Mouse (Mus musculus) megakaryocyte, embryonic 14.5 days (primary cell): ENCODE results near the gene Mroh8. TPM values are rescaled to one million over a fixed set of nuclear protein-coding genes. Genes with fewer than 3 reads are reported as not detected.

ENCODE experiments used
- H3K27me3 ChIP-seq: replicated peaks from 2 replicates; pipeline ENCODE3; 2012; ENCODE audit warnings: inconsistent platforms
- H3K36me3 ChIP-seq: replicated peaks from 2 replicates; pipeline ENCODE3; 2012; ENCODE audit warnings: low read length, inconsistent platforms, mixed read lengths
- H3K4me1 ChIP-seq: 2 replicates; pipeline ENCODE4 v1.6.1; 2012; ENCODE audit warnings: inconsistent platforms
- H3K4me3 ChIP-seq: replicated peaks from 2 replicates; pipeline ENCODE3; 2012; ENCODE audit warnings: moderate library complexity, mild to moderate bottlenecking, inconsistent platforms
- H3K9me3 ChIP-seq: 2 replicates; pipeline ENCODE4 v1.6.1; 2012; ENCODE audit warnings: inconsistent platforms
- FLI1 ChIP-seq: IDR thresholded peaks from 2 replicates; pipeline ENCODE4 v1.6.1; 2012; ENCODE audit warnings: low read length, inconsistent platforms, mixed read lengths
- GATA1 ChIP-seq: IDR thresholded peaks from 3 replicates; pipeline ENCODE4 v1.6.1; 2012; ENCODE audit warnings: mixed read lengths, low read length, inconsistent platforms, borderline replicate concordance
- polyA plus RNA-seq: library from polyadenylated mRNA; stranded (reverse); fragments of >175 nt; gene quantifications from 2 replicates; pipeline ENCODE4 v1.2.3, GENCODE M21; 2012; ENCODE audit warnings: low replicate concordance; ENCODE audit not compliant: insufficient read depth

Mroh8 gene
- polyA plus RNA-seq, 1 experiment: not detected

DNA sequence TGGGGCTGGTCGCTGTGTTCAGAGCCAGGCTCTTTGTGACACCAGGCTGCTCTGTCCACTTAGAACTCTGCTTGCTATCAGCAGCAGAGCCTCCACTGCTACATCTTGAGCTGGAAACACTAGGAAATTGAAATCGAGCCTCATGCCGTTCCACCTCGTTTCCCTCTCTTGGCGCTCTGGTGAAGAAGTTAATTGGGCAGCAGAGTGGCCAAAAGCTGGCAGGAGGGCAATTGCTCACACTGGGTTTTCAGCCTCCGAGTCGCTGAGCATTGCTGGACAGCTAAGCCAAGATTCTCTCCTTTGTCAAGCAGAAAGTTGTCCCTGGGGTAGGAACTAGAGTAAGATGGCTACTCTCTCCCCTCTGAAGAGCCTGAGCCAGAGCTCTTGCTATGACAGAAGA lies 35.0 kb upstream of the Mroh8 start:
- Histone ChIP-seq H3K27me3 (no peaks in the 10 kb centered on the region), H3K4me3 (no peak overlapping the region), H3K36me3 (peaks cover 97% of the 10 kb centered on the region), H3K9me3 (no peaks in the 10 kb centered on the region), H3K4me1 (peaks cover 17% of the 10 kb centered on the region)
- TF ChIP-seq GATA1 (no peak), FLI1 (no peak)

DNA sequence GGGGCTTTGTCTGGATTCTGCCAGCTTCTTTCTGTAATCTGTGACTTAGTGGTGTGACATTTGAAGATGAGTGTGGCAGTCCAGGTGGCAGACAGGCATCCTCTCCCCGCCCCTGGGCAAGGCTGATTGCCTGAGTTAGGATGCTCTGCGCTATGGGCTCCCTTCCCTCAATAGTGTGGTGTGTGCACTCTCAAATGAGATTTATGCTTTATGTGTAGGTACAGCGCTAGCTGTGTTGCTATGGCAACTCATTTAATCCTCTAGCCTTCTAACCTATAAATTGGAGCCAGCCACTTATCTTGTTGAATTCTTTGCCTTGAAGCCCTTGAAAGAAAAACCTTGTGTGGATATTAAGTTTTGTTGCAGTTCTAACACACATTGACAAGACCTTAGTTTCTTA lies 34.4 kb upstream of the Mroh8 start:
- peaks cover 17% of the 10 kb centered on the region for H3K4me1 ChIP-seq
- no peak for TF ChIP-seq FLI1
- peaks cover 99% of the 10 kb centered on the region for H3K36me3 ChIP-seq
- H3K9me3 ChIP-seq: no peaks in the 10 kb centered on the region
- H3K27me3 ChIP-seq: no peaks in the 10 kb centered on the region
- no peak overlapping the region for H3K4me3 ChIP-seq

DNA sequence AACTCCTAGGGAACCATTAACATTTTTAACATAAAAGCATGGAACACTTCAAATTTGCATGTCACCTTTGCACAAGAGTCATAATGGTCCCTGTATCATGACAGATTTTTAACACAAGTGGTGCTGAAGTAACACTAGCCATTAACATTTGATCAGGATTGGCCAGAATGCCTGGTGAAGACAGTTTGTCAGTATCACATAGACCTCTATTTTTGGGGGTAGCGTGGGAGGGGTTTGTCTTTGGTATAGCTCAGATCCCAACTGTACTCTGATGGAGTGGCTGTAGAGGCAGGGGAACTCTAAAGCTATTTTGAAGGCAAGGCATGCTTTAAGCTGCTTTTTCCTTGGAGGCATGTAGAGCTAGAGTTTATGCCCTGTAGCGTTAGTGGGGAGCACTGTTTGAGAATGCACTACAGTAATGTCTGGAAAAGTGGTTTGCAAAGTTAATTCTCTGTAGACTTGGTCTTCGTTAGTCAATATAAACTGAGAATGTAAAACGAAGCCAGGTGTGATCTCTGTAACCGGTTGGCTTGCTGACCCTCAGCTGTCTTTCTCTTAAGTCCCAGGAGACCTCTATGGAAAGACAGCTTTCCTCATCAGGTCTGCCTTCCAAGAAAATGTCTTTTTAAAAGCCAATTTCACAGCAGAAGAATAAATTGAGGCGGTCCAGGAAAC lies 31.8 kb upstream of the Mroh8 start:
- no peaks in the 10 kb centered on the region for H3K9me3 ChIP-seq
- no peaks in the 10 kb centered on the region for H3K27me3 ChIP-seq
- no peak for TF ChIP-seq FLI1
- TF ChIP-seq GATA1: no peak
- H3K4me1 ChIP-seq: peaks cover 10% of the 10 kb centered on the region
- H3K4me3 ChIP-seq: no peak overlapping the region
- H3K36me3 ChIP-seq: peaks cover 99% of the 10 kb centered on the region

DNA sequence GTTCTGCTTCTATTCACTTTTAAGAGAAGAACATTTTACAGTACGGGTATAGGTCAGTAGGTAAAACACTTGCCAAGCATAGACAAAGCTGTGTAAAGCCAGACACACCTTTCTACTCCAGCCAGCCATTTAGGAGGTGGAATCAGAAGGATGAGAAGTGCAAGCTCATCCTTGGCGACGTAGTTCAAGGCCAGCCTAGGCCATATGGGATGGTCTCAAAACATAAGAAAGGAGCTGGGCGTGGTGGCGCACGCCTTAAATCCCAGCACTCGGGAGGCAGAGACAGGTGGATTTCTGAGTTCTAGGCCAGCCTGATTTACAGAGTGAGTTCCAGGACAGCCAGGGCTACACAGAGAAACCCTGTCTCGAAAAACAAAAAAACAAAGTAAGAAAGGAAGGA lies 30.3 kb upstream of the Mroh8 start:
- Histone ChIP-seq H3K4me3 (no peak overlapping the region), H3K36me3 (peaks cover 99% of the 10 kb centered on the region), H3K4me1 (peaks cover 19% of the 10 kb centered on the region), H3K27me3 (no peaks in the 10 kb centered on the region), H3K9me3 (no peaks in the 10 kb centered on the region)
- TF ChIP-seq GATA1 (no peak), FLI1 (no peak)

DNA sequence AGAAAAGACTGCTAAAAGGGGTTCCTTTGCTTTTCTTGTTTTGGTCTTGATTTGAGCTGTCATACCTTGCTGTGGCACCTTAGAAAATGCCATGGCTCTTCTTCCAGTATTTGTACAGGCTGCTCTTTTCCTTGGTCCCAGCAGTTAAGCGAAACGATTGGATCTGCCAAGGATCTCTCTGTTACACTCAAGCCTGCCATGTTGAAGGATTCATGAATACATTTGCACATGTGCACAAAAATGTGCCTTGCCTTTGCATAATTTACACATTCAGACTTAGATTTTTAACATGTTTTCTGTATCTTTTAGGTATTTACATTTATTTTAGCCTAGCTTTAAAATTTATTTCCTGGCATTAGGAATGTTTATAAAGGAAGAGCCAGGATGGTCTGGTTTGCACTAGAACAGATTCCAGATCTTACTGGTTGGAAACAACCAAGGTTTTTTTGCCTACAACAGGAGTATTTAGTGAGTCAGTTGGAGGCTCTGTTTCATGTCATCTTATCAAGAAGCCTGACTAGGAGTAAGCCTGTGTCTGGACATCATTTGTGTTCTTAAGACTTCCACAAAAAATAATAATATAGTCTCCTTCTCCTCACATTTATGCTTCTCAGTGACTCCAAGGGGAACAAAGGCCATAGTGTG lies 29.0 kb upstream of the Mroh8 start:
- Histone ChIP-seq H3K4me3 (no peak overlapping the region), H3K36me3 (peaks cover 99% of the 10 kb centered on the region), H3K9me3 (no peaks in the 10 kb centered on the region), H3K27me3 (no peaks in the 10 kb centered on the region), H3K4me1 (peaks cover 21% of the 10 kb centered on the region)
- no peak for TF ChIP-seq FLI1
- TF ChIP-seq GATA1: no peak

DNA sequence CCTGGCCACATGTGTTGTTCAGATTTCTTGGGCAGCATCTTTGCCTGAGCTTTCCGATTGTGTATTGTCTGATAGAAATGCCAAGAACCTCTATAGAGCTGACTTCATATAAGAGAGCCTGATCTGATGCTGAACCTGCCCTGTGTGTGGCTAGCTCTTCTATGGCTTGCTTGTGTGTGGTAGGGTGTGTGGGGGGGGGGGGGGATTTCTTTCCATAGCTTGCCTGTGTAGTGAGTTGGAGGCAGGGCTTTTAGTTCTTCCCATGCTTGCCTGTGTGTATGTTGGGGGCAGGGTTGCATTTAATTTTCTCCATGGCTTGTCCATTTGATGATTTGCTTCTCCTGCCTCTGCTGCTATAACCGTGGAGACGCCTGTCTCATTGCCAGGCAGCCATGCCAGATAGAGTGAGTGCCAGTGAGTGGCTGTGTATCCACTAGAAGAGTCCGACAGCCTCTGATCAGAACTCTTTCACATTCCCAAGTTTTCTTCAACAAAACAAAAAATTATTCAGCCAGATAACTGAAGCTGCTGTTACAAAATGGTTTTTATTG lies 28.4 kb upstream of the Mroh8 start:
- Histone ChIP-seq H3K9me3 (no peaks in the 10 kb centered on the region), H3K4me3 (no peak overlapping the region), H3K4me1 (peaks cover 24% of the 10 kb centered on the region), H3K36me3 (peaks cover 99% of the 10 kb centered on the region), H3K27me3 (no peaks in the 10 kb centered on the region)
- TF ChIP-seq FLI1 (no peak), GATA1 (no peak)

DNA sequence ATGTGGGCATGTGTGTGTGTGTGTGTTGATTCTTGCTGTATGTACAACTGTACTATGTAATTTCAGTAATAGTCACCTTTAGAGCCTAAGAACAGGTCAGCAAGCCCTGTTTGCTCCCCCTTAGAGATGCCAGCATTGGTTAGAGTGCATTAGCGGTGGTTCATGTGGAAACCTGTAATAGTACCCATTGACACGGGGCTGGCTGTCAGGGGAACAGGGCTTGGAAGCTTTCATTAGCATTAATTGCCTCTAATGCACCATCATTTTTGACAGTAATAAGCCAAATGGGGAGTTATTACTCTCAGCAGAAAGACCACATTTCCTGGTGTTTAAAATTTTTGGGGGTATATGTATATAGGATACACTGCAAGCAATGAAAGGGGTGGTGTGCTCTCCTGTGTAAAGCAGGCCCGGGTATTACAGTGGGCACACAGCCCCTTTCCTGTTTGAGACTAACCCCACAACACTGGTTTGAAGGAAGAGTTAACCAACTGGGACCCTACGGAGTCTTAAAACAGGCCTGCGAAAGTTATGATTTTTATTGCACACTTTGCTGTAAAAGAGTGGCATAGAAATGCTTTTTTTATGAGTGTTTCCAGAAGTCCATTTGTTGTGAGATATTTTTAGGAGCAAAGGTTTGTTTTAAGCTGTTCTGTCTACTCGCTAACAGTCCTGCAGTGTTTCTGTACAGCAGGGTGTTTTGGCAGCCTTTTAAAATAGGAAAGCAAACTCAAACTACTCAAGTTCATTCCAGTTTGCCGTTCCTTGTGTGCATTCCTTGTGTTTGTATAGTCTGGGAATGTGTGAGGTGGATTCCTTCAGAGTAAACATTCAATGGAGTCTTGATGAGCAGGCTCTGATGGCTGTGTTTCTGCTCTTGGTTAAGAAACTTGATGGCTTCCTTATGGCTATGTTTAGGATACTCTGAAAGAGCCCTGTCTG lies 27.0 kb upstream of the Mroh8 start:
- H3K36me3 ChIP-seq: peaks cover 100% of the 10 kb centered on the region
- H3K4me1 ChIP-seq: peaks cover 24% of the 10 kb centered on the region
- TF ChIP-seq FLI1 (no peak), GATA1 (no peak)
- no peaks in the 10 kb centered on the region for H3K27me3 ChIP-seq
- H3K9me3 ChIP-seq: no peaks in the 10 kb centered on the region
- H3K4me3 ChIP-seq: no peak overlapping the region

DNA sequence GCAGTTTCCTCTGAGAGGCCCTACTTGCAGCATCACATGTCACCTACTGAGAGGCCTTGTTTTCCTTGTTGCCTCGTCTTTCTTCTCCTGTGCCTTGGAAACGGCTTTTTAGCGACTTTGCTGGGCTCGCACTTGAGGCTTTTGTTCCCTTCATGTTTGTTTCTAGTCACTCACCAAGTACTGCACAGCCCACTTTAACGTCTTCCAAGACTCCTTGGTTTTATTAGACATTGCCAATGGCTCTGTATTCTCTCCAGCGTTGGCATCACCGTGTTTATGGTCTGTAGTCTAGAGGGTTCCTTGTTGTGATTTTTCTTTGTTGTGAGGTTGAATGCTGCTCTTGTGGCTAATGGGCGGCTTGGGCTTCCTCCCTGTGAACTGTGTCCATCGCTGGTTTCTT lies 23.7 kb upstream of the Mroh8 start:
- Histone ChIP-seq H3K4me3 (no peak overlapping the region), H3K36me3 (peaks cover 97% of the 10 kb centered on the region)
- TF ChIP-seq FLI1 (no peak), GATA1 (no peak)

DNA sequence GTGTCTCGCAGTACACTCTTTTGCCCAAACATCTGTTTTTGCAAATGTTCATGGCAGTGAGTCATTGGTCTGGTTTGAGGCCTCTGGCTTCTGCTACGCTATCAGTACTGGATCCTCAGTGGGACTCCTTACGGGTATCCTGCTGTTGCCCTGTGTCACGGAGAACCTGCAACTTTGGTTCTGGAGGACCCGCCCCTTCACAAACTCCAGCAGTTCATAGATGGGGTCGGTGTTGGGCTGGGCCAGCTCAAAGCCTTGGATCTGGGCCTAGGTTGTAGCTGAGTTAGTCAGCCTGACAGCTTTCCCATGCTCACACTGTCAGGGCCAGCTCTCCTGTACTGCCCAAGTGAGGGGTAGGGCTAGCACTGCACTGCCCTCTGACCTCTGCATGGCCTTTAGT lies 20.7 kb upstream of the Mroh8 start:
- Histone ChIP-seq H3K4me1 (peaks cover 25% of the 10 kb centered on the region), H3K4me3 (no peak overlapping the region), H3K36me3 (peaks cover 97% of the 10 kb centered on the region), H3K9me3 (no peaks in the 10 kb centered on the region), H3K27me3 (no peaks in the 10 kb centered on the region)
- no peak for TF ChIP-seq GATA1

More for the DNA sequence above, 23.7 kb upstream of the Mroh8 start:
- no peaks in the 10 kb centered on the region for H3K27me3 ChIP-seq
- peaks cover 30% of the 10 kb centered on the region for H3K4me1 ChIP-seq
- no peaks in the 10 kb centered on the region for H3K9me3 ChIP-seq

DNA sequence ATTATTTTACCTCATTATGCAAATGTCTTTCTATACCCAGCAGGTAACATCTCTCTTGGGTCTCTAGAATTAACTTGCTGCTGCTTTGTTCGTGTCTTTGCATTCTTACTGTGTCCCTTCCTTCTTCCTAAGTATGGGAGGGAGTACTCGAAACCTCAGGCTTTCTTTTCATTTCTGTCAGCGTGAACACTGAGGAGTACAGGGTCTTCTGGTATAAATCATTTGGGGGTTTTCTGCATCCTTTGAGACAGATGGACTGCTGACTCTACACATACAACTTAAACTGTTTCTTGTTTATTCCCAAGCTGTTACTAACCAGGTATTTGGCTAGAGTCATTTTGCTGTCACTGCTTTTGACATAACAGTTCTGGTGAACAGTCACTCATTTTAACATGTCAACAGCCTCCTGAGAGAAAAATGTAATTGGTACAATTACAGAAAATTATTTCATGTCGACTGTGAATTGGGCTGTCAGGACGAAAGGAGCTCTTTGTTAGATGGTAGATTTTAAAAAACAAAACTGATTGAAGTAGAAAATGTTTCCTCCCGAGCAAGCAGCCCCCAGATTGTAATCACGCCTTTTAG lies 16.8 kb upstream of the Mroh8 start:
- Histone ChIP-seq H3K4me3 (no peak overlapping the region), H3K9me3 (no peaks in the 10 kb centered on the region), H3K27me3 (no peaks in the 10 kb centered on the region), H3K4me1 (peaks cover 6% of the 10 kb centered on the region), H3K36me3 (peaks cover 98% of the 10 kb centered on the region)
- no peak for TF ChIP-seq FLI1
- no peak for TF ChIP-seq GATA1
